Mouse (Mus musculus): ENCODE data around the gene Gpr173. TPM values are rescaled to one million over a fixed set of nuclear protein-coding genes. Genes with fewer than 3 reads are reported as not detected.

Gene Gpr173
- polyA plus RNA-seq (2011; ENCODE audit: insufficient read depth, insufficient read length, low replicate concordance, missing spikeins): 0.72 TPM in 1 of 2 replicates, not detected in the other

DNA sequence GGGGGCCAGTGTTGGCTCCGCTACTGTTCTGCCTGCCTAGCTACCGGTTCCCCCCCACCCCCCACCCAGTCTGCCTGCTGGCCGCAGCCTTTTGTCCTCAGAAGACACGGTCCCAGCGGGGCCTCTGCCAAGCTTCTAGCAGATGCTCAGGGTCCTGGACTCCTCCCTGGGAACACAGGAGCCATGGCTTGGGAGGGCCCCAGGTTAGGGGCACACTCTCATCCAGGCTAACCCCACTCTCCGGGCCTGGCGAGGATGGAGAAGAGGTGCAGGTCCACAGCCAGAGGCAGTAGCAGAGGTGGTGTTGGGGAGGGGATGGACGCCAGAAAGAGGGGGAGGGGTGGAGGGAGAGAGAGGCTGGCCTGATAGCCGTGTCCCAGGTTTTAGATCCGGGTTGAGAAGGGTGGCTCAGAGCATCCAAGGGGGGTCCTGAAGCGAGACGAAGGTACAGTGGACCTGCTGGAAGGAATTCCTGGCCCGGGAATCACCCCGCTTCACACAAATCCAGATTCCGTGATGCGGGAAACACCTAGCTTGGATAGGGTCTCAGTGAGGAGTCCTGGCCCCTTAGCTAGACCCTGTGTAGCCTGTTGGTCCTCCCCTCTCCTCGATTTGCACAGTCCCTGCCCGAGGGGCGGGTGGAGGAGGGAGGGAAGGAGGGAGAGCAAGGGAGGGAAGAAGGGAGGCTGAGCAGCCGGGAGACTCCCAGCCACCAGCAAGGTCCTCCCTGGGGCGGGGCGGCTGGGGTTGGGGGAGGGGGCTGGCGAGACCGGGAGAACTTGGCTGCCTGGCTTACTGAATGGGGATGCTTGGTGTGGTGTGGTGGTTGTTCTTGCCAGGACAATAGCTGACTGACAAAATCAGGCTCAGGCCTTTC is at the start of gene Gpr173:
Gpr173 (minus strand) TSS at position 308 of the 877 bp plus-strand sequence.
- no peak within 1 kb of the TSS for H3K27ac ChIP-seq (ENCODE audit: control insufficient read depth, insufficient read depth, low read depth, low read length, poor library complexity)
- 31% methylated on average over 22 of the region's 24 CpGs for WGBS
- no peaks in the 10 kb centered on the region for H3K4me1 ChIP-seq (ENCODE audit: control insufficient read depth, insufficient read depth, low read length)
- TF ChIP-seq CTCF (IDR thresholded peaks at IDR 0.05; ENCODE audit: control insufficient read depth, insufficient read depth, low read length) (no peak), POLR2A (IDR thresholded peaks at IDR 0.05; ENCODE audit: borderline replicate concordance, control insufficient read depth, low read depth, low read length) (no peak)
- no peak within 1 kb of the TSS for H3K4me3 ChIP-seq (replicated peaks; ENCODE audit: control insufficient read depth, low read depth, low read length)

DNA sequence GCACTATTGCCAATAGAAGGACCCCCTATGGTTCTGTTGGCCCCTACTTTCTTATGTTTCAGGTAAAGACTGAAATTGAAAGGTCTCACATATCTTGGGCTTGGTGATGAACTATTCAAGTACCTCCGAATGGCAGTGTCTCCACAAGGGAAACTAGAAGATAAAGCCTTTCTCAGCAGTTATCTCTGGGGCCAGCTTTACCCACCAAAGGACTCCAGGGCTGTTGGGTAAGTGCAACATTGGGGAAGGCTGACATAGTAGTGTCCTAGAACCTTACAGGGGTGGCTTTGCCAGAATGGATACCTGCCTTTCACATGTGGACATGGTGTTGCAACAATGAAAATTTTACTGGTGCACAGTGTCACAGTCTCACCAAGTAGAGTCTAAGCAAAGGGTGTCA is 34.7 kb upstream of the Gpr173 start:
- Histone ChIP-seq H3K4me3 (replicated peaks; ENCODE audit: control insufficient read depth, low read depth, low read length) (no peak overlapping the region), H3K27ac (ENCODE audit: control insufficient read depth, insufficient read depth, low read depth, low read length, poor library complexity) (no peak overlapping the region), H3K4me1 (ENCODE audit: control insufficient read depth, insufficient read depth, low read length) (no peaks in the 10 kb centered on the region)
- TF ChIP-seq POLR2A (IDR thresholded peaks at IDR 0.05; ENCODE audit: borderline replicate concordance, control insufficient read depth, low read depth, low read length) (no peak), CTCF (IDR thresholded peaks at IDR 0.05; ENCODE audit: control insufficient read depth, insufficient read depth, low read length) (no peak)
- WGBS: 50% methylated on average over 1 of the region's 1 CpGs

DNA sequence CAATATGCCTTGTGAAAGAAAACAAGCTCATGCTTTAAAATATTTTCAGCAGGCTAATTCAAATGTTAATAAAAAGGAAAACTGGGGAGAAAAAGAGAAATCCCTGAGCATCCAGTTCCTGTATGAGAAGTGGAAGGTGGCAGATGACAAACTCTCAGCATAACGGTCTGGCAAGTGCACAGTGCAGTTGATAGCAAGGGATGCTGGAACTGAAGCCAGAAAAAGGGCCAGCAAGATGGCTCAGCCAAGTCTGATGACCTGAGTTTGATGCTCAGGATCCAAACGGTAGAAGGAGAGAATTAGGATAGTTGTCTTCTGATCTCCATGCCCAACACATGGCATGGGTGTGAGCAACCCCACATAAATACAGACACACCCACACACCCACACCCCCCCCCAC is 31.6 kb upstream of the Gpr173 start:
- Histone ChIP-seq H3K4me1 (ENCODE audit: control insufficient read depth, insufficient read depth, low read length) (no peaks in the 10 kb centered on the region), H3K27ac (ENCODE audit: control insufficient read depth, insufficient read depth, low read depth, low read length, poor library complexity) (no peak overlapping the region), H3K4me3 (replicated peaks; ENCODE audit: control insufficient read depth, low read depth, low read length) (no peak overlapping the region)
- 58% methylated on average over 2 of the region's 2 CpGs for WGBS
- TF ChIP-seq CTCF (IDR thresholded peaks at IDR 0.05; ENCODE audit: control insufficient read depth, insufficient read depth, low read length) (no peak), POLR2A (IDR thresholded peaks at IDR 0.05; ENCODE audit: borderline replicate concordance, control insufficient read depth, low read depth, low read length) (no peak)

DNA sequence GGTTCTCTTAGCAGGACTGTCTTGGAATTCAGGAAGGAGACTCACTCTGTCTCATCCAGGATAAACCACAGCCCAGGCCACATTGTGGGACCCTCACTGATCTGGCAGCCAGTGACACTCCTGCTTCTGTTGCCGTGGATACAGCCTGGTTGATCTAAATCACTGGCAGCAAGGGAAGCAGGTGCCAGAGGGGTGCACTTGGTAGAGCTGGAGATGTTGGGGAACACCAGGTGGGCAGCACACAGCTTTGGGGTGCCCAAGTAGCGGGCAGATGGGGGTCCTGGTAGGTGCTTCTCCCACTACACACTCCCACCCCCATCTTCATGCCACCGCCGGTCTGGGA is 479 bp downstream of the Gpr173 start:
- Histone ChIP-seq H3K4me1 (ENCODE audit: control insufficient read depth, insufficient read depth, low read length) (no peaks in the 10 kb centered on the region), H3K4me3 (replicated peaks; ENCODE audit: control insufficient read depth, low read depth, low read length) (no peak overlapping the region), H3K27ac (ENCODE audit: control insufficient read depth, insufficient read depth, low read depth, low read length, poor library complexity) (no peak overlapping the region)
- no peak for TF ChIP-seq POLR2A (IDR thresholded peaks at IDR 0.05; ENCODE audit: borderline replicate concordance, control insufficient read depth, low read depth, low read length)
- whole genome bisulfite sequencing: 55% methylated on average over 2 of the region's 4 CpGs

DNA sequence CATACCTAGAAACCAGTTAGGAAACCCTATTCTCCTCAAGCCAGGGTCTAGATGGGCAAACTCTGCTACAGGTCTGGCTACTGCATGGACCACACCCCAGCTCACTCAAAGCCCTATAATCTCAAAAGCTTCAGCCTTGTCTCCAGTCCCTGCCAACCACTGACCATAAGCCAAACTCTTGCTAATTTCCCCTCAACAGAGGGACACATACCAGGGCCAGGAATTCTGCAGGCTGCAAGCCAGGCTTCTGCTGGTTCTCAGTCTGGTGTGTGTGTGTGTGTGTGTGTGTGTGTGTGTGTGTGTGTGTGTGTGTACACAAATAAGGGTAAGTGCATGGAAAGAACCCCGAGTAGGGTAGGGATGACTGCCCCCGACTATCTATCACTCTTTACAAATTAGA is 2.1 kb downstream of the Gpr173 start:
- 94% methylated on average over 2 of the region's 2 CpGs for WGBS
- H3K27ac ChIP-seq (ENCODE audit: control insufficient read depth, insufficient read depth, low read depth, low read length, poor library complexity): no peak overlapping the region
- H3K4me3 ChIP-seq (replicated peaks; ENCODE audit: control insufficient read depth, low read depth, low read length): no peak overlapping the region
- no peaks in the 10 kb centered on the region for H3K4me1 ChIP-seq (ENCODE audit: control insufficient read depth, insufficient read depth, low read length)
- no peak for TF ChIP-seq POLR2A (IDR thresholded peaks at IDR 0.05; ENCODE audit: borderline replicate concordance, control insufficient read depth, low read depth, low read length)
- no peak for TF ChIP-seq CTCF (IDR thresholded peaks at IDR 0.05; ENCODE audit: control insufficient read depth, insufficient read depth, low read length)

DNA sequence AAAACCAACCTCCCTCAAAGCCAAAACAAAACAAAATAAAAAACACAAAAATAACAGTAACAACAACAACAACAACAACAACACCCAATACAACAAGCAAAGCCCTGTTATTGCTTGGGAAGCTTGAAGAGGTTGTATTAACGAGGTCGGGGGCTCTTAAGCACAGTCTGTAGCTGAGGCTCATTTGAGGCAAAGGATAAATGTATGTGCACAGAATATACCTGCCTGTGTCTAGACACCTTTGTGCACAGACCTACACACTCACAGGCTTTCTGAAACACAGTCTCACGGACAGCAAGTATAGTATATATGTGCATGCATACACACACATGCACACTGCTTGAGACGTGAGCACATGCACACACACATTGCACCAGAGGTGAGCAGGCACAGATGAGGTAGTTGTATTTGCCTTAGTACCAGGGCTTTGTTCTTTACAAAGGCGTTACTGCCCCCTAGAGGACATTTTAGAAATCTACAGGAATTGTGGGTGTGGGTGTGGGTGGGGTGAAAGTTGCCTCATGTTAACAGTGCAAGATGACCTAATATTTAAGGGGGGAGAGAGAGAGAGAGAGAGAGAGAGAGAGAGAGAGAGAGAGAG is 15.9 kb downstream of the Gpr173 start:
- 20% methylated on average over 5 of the region's 5 CpGs for WGBS
- H3K27ac ChIP-seq (ENCODE audit: control insufficient read depth, insufficient read depth, low read depth, low read length, poor library complexity): no peak overlapping the region
- TF ChIP-seq CTCF (IDR thresholded peaks at IDR 0.05; ENCODE audit: control insufficient read depth, insufficient read depth, low read length) (peak; percentile 11; the same call in 1 of the 2 replicates), POLR2A (IDR thresholded peaks at IDR 0.05; ENCODE audit: borderline replicate concordance, control insufficient read depth, low read depth, low read length) (no peak)
- H3K4me1 ChIP-seq (ENCODE audit: control insufficient read depth, insufficient read depth, low read length): no peaks in the 10 kb centered on the region; the same call in 1 of the 2 replicates
- H3K4me3 ChIP-seq (replicated peaks; ENCODE audit: control insufficient read depth, low read depth, low read length): no peak overlapping the region

DNA sequence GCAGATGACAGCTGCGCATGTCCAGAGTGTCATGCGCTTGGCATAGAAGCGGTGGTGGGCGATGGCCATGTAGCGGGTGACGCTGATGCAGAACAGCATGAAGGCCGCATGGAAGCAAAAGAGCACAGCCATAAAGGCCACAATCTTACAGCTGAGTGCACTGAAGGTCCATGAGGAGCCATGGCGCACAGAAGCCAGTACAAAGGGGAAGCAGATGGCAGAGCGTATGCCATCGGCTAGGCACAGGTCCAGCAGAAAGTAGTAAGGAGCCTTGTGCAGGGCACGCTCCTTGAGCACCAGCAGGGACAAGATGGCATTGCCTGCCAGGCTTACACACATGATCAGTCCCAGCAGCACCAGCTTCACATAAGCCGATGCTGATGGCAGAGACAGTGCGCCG is 21.5 kb downstream of the Gpr173 start:
- H3K4me3 ChIP-seq (replicated peaks; ENCODE audit: control insufficient read depth, low read depth, low read length): no peak overlapping the region
- TF ChIP-seq POLR2A (IDR thresholded peaks at IDR 0.05; ENCODE audit: borderline replicate concordance, control insufficient read depth, low read depth, low read length): no peak
- TF ChIP-seq CTCF (IDR thresholded peaks at IDR 0.05; ENCODE audit: control insufficient read depth, insufficient read depth, low read length): no peak
- H3K27ac ChIP-seq (ENCODE audit: control insufficient read depth, insufficient read depth, low read depth, low read length, poor library complexity): no peak overlapping the region
- WGBS: 82% methylated on average over 14 of the region's 14 CpGs
- H3K4me1 ChIP-seq (ENCODE audit: control insufficient read depth, insufficient read depth, low read length): no peaks in the 10 kb centered on the region

DNA sequence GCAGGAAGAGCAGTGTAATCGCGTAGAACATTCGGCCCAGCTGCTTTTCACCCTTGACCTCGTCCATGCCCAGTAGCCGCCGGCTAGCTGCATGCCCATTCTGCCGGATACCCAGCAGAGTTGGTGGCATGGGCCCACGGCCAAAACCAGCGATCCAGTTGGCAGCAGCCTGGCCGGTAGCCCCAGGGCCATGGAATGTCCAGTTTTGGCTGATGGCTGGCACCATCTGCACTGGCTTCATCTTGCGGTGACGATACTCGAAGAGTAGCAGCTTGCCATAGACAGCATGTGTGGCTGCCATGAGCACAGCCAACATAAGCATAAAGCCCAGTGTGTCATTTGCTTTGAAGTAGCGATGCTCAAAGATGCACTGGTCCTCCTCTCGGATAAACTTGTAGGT is 21.9 kb downstream of the Gpr173 start:
- Histone ChIP-seq H3K27ac (ENCODE audit: control insufficient read depth, insufficient read depth, low read depth, low read length, poor library complexity) (no peak overlapping the region), H3K4me1 (ENCODE audit: control insufficient read depth, insufficient read depth, low read length) (no peaks in the 10 kb centered on the region), H3K4me3 (replicated peaks; ENCODE audit: control insufficient read depth, low read depth, low read length) (no peak overlapping the region)
- 89% methylated on average over 15 of the region's 15 CpGs for WGBS
- TF ChIP-seq CTCF (IDR thresholded peaks at IDR 0.05; ENCODE audit: control insufficient read depth, insufficient read depth, low read length): no peak
- no peak for TF ChIP-seq POLR2A (IDR thresholded peaks at IDR 0.05; ENCODE audit: borderline replicate concordance, control insufficient read depth, low read depth, low read length)
